Mouse (Mus musculus) spleen, adult 18-20 months (tissue): ENCODE measurements at regions not wholly inside any gene's neighbourhood (a gene's known extent, or its start where the extent isn't known, plus 50 kb on each side); places are given as distances from the start of the nearest gene placed in this dataset.
"Not testable (repeated sequence)": the region's sequence is repeated elsewhere in the genome, so short reads cannot be mapped to it uniquely, and the experiment has no call there.

Source experiments
- DNase-seq, 2 experiments: peaks; one replicate each; pipeline ENCODE4 v3.0.0; 2022; ENCODE audit warnings: mixed read lengths in 2 of 2

GRCm38 (mm10) chr11:94882687-94883383 lies 53.2 kb upstream of the Col1a1 start:
- no peak for DNase-seq

GRCm38 (mm10) chr11:94881982-94882686 lies 53.9 kb upstream of the Col1a1 start:
- DNase-seq: no peak

- no peak for DNase-seq
These were observed 54.9 kb upstream of the Col1a1 start for GRCm38 (mm10) chr11:94880896-94881840.

GRCm38 (mm10) chr11:94876707-94877106 lies 59.3 kb upstream of the Col1a1 start:
- no peak for DNase-seq

- no peak for DNase-seq
These were observed 61.0 kb upstream of the Col1a1 start for GRCm38 (mm10) chr11:94875026-94875425.

- DNase-seq: no peak
These were observed 61.9 kb upstream of the Col1a1 start for GRCm38 (mm10) chr11:94874155-94874561.

- no peak for DNase-seq
These were observed 62.3 kb upstream of the Col1a1 start for GRCm38 (mm10) chr11:94873693-94874092.

GRCm38 (mm10) chr11:94872921-94873320 lies 63.1 kb upstream of the Col1a1 start:
- no peak for DNase-seq

- peak in 1 of 2 experiments; percentile 43 for DNase-seq
These were observed 65.7 kb upstream of the Col1a1 start for GRCm38 (mm10) chr11:94870341-94870740.

GRCm38 (mm10) chr11:94869866-94870265 lies 66.2 kb upstream of the Col1a1 start:
- DNase-seq: not testable (repeated sequence)

- DNase-seq: peak in 1 of 2 experiments; percentile 55
These were observed 69.7 kb upstream of the Col1a1 start for GRCm38 (mm10) chr11:94866176-94866967.

GRCm38 (mm10) chr11:94850129-94850528 lies 67.6 kb upstream of the Tmem92 start:
- no peak for DNase-seq

- no peak for DNase-seq
These were observed 56.6 kb upstream of the Tmem92 start for GRCm38 (mm10) chr11:94839133-94839532.

- no peak for DNase-seq
These were observed 55.6 kb upstream of the Tmem92 start for GRCm38 (mm10) chr11:94838140-94838539.

GRCm38 (mm10) chr11:94836347-94836746 lies 53.8 kb upstream of the Tmem92 start:
- no peak for DNase-seq

- DNase-seq: peak; percentile 14 to 63
These were observed 49.9 kb upstream of the Tmem92 start for GRCm38 (mm10) chr11:94832246-94832985.
